Mouse (Mus musculus) MEL (cell line): ENCODE measurements at regions not wholly inside any gene's neighbourhood (a gene's known extent, or its start where the extent isn't known, plus 50 kb on each side); places are given as distances from the start of the nearest gene placed in this dataset.

ENCODE experiments used
- CTCF ChIP-seq, 3 experiments: IDR thresholded peaks in 2 of 3; conservative IDR thresholded peaks in 1 of 3; 2 replicates each; pipeline ENCODE4 v1.5.1; 2011 to 2012; ENCODE audit warnings: low read length in 3 of 3, low read depth in 2 of 3, mild to moderate bottlenecking in 2 of 3, improper control_type of control experiment in 1 of 3, inconsistent platforms in 1 of 3, mixed read lengths in 1 of 3, moderate library complexity in 1 of 3; ENCODE audit not compliant: control insufficient read depth in 1 of 3, insufficient read depth in 1 of 3, poor library complexity in 1 of 3, severe bottlenecking in 1 of 3
- EP300 ChIP-seq, 2 experiments: IDR thresholded peaks; 2 replicates each; pipeline ENCODE4 v1.6.1; 2011; ENCODE audit warnings: improper control_type of control experiment in 2 of 2, low read length in 2 of 2, low read depth in 1 of 2, mild to moderate bottlenecking in 1 of 2
- HCFC1 ChIP-seq: IDR thresholded peaks from 2 replicates; pipeline ENCODE4 v1.6.1; 2012; ENCODE audit warnings: low read depth, mild to moderate bottlenecking, inconsistent platforms, low read length, improper control_type of control experiment, moderate library complexity
- KAT2A ChIP-seq: conservative IDR thresholded peaks from 2 replicates; pipeline ENCODE4 v1.6.1; 2012; ENCODE audit warnings: low read depth, low read length, improper control_type of control experiment, inconsistent platforms
- MAX ChIP-seq: IDR thresholded peaks from 2 replicates; pipeline ENCODE4 v1.6.1; 2011; ENCODE audit warnings: low read length, improper control_type of control experiment
- POLR2A ChIP-seq, 2 experiments: IDR thresholded peaks; 2 replicates each; pipeline ENCODE4 v1.6.1; 2011 to 2012; ENCODE audit warnings: low read length in 2 of 2, mild to moderate bottlenecking in 2 of 2, control low read depth in 1 of 2, improper control_type of control experiment in 1 of 2, low read depth in 1 of 2, moderate library complexity in 1 of 2; ENCODE audit not compliant: control insufficient read depth in 1 of 2, insufficient read depth in 1 of 2, poor library complexity in 1 of 2
- TAL1 ChIP-seq: IDR thresholded peaks from 2 replicates; pipeline ENCODE4 v1.6.1; 2012; ENCODE audit warnings: mild to moderate bottlenecking, inconsistent platforms, low read length, moderate library complexity, mixed read lengths

GRCm38 (mm10) chr6:101534214-101535052 is 156.7 kb upstream of the Pdzrn3 start:
- no peak for TF ChIP-seq KAT2A
- TF ChIP-seq MAX = no peak
- TF ChIP-seq CTCF (IDR thresholded peaks at IDR 0.05 in 2 of 3, conservative IDR thresholded peaks at IDR 0.05 in 1 of 3; ENCODE audit: control insufficient read depth in 1 of 3, insufficient read depth in 1 of 3, low read depth in 2 of 3, low read length in 3 of 3, poor library complexity in 1 of 3, severe bottlenecking in 1 of 3) = peak; percentile 38 to 86 (median 62)
- TF ChIP-seq EP300 (IDR thresholded peaks at IDR 0.05; ENCODE audit: low read depth in 1 of 2, low read length in 2 of 2) = no peak
- TF ChIP-seq TAL1 = no peak
- TF ChIP-seq HCFC1 = no peak
- no peak for TF ChIP-seq POLR2A (IDR thresholded peaks at IDR 0.05; ENCODE audit: control insufficient read depth in 1 of 2, insufficient read depth in 1 of 2, low read depth in 1 of 2, low read length in 2 of 2, poor library complexity in 1 of 2)
